Mouse (Mus musculus) thymus, postnatal 36 days (tissue): ENCODE measurements around the gene Cklf.
"Not testable (repeated sequence)": the region's sequence is repeated elsewhere in the genome, so short reads cannot be mapped to it uniquely, and the experiment has no call there.

Experiments used
- DNase-seq, 2 experiments: peaks; one replicate each; pipeline ENCODE4 v3.0.0; 2022; ENCODE audit warnings: mixed read lengths in 2 of 2

The Cklf gene

DNA sequence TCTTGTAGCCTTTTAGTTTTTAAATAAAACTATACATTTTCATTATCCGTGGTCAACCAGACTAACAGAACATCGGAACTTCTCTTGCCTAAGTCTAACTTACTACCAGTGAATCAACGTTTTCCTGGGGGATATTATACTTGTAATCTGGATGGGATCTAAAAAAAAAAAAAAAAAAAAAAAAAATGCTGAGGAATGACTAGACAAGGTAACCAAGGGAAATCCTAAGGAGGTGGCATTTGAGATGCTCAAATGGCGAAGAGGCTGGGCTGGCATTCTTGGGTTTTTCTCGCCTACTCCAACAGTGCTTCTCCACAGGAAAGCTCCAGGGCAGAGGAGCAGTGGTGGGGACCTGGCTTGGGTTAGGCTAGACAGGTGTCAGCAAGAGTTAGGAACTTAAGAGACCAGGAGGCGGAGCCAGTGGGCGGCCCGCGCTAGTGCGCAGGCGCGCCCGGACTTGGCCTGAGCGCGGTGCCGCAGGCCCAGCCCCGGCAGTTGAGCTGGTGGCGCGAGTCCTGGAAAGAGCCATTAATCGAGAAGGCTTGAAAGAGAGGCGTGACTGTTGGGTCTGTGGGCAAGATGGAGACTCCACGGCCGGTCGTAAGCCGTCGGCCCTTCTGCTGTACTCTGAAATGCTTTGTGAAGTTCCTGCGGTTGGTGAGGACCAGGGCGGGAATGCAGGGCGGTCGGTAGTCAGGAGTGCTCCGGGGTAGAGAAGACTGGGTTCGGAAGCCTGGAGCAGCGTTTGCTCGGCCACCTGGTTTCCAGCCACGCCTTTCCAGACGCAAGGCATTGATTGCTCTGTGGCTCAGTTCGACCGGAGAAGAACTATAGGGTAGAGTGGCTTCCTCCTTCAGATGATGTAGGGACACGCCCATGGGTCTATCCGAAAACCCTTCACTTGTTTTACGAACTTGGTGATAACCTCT lies at the start of gene Cklf:
Cklf (plus strand) TSS at position 423 of the 929 bp plus-strand sequence.
- DNase-seq, result peak; percentile 86

DNA sequence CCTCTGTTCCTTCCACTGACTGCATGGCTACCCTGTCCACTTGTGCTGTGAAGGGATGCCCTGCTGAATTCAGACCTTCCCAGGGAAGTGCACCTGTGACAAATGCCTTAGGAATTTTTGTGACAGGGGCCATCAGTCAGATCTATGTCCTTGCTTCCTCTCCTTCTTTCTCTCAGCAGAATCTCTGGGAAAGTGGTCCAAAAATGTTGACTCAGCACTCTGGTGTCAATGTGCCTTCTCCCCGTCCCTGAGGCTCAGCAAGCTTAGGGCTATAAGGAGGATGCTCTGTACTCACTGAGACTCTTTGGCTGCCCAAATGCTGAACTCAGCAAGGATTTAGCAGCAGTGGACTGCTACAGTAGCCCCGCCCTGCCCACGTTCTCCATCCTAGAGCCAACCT lies 49.0 kb upstream of the Cklf start:
- DNase-seq, result no peak

DNA sequence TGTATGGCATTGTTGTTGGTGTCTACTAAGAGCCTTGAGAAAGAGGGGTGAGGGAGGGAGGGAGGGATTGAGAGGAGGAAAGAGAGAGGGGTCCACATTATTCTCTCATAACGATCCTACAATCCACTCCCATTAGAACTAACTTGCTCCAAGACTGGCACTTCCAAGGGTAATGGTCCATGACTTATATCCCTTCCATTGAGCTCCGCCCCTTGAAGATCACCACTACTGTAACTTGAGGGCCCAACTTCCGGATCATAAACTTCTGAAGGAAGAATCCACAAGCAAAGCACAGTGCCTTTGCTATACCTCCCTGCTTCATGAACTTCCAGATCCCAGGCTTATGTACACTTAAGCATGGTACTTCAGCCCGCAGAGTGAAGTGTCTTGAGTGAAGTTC lies 48.3 kb upstream of the Cklf start:
- no peak for DNase-seq

DNA sequence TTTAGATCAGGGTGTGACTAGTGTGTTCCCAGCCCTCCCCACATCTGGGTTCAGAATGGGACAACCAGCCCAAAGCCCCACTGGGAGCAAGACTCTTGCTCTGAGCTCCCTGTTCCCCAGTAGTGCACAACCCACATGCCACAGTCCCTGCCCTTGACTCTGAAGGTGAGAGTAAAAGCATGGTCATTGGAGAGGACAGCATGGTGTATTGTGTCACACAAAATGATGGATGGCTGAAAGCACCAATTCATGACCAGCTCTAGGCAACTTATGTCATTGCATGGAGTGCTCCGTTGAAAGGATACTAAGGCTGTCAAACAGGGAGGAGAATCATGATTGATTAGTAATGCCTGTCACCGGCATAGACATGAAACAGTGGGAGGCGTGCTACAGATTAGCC lies 45.4 kb upstream of the Cklf start:
- no peak for DNase-seq

DNA sequence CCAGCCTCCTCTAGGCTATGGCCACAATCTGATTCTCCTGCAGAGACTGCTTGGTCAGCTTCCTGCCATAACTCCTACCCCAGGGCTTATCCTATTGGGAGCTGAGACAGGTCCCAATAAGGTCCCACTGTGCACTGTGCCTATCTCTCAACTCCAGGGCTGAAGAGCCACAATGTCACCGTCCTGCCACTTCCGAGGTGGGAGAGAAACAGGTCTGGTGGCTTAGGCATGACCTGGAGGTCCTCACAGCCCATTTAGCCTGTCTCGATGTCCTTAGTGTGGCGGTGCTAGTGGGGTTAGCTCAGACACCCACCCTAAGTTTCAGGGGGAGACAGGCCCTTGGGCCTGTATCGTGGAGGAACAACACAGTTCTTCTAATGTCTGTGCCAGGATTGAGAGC lies 33.1 kb upstream of the Cklf start:
- DNase-seq, result no peak

DNA sequence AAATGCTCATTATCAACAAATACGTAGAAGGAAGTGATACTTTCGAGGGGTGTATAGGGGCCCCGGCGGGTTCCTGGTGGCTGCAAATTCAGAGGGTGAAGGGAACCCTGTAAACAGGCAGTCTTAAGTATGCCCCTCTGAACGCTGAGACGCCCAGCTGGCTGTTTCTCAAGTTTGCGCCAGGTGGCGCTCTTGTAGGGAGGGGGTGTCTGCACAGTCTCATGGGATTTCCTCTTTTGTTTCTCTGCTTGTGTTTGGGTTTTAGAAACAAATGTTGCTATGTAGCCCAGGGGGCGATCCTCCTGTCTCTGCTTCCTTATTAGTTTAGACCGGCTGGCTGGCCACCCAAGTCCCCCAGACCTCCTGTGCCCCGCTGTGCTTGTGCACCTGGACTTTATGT lies 31.6 kb upstream of the Cklf start:
- DNase-seq, result peak; percentile 72 to 74

DNA sequence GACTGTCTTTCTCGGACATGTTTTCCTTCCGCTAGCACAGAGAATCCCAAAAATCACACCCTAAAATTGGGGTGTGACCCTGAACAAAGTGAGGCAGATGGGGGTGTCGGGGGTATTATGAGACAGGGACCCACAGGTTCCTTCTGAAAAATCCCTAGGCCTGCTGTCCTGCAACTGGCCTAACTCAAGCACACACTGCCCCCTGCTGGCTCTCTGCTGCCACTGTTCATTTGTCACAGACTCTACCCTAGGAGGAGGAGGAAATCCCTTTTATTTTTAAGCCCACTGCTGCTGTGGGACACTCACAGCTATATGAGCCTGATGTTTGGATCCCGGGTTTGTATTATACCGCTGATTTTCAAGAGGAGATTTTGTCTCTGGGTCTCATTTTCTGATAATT lies 30.9 kb upstream of the Cklf start:
- peak; percentile 64 to 71 for DNase-seq

DNA sequence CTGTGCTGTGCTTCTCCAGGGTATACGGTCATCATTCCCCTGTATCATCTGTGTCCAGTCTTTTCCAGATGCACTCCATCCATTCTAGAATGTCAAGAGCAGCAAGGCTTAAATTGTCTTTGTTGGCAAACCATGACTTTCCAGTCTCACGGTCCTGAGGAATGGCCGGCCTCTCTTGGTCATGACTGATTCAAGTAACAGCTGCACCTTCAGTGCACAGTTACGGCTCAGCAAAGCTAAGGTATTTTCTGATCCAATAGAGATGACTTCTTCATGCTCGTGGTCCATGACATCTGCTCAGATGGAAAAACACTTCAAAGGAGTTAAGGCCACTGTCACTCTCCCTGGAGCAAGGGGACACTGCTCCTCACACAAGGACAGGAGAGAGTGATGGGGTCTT lies 23.6 kb upstream of the Cklf start:
- DNase-seq, result no peak

DNA sequence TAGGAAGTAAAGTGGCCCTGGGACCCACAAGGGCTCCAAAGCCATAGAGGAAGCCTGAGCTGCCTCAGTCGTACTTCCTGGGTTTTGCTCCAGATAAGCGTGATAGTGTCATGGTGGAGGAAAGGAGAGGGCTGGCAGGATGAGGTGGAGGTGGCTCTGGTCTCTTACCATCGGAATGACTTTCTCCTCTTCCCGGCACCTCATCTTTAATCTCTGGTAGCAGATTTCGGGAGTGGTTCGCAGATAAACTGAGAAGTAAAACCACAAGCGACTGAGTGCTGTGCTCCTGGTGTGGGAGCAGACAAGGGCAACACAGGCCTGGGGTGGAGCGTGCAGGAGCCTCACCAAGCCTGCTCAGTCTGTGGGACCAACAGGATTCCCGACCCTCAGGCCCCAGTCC lies 20.3 kb upstream of the Cklf start:
- DNase-seq, result no peak

DNA sequence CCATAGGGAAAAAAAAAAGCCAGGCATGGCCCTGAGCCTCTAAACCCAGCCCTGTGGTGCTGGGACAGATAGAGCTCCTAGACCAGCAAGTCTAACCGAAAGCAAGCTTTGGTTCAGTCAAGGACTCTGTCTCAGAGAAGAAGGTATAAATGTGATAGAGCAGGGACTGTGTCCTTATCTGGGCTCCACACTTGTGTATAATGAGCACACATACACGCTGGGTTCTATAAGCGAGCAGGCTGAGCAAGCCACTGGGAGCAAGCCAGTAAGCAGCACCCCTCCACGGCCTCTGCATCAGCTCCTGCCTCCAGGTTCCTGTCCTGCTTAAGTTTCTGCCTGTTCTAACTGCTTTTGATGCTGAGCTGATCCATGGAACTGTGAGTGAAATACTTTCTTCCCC lies 18.6 kb upstream of the Cklf start:
- DNase-seq, result no peak

DNA sequence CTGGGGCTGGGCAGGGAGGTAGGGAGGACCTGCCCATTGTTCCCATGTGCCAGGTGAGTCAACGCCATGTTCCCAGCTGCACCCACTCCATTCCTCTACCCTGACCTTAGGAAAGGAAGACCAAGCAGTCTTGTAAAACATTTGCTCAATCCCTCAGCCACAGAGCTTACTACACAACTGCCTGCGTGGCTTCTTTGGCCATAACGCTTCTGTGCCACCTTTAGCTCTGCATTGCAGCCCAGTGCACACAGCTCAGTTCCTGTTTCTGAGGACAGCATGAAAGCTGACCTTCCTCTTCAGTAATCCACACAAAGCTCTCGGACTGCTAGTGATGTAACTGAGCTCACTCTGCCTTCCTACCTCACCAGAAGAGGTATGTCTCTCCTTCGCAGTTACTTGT lies 17.7 kb upstream of the Cklf start:
- DNase-seq, result no peak

DNA sequence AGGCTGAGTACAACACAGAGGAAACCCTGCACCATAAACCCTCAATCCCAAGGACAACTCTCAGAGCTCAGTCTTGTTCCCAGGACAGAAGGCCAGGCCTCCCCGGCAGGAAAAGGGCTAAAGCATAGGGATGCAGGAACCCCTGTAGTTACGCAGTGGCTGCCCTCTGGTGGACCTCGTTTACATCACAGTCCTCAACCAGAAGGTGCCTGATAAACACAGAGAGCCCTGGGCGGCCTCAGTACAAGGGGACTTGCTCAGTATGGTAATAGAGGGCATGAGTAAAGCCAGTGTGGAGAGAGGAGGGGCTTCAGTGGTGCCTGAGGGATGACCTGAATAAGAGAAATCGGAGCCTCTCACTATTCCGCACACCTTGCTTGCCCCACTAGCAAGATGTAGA lies 16.1 kb upstream of the Cklf start:
- DNase-seq, result no peak

DNA sequence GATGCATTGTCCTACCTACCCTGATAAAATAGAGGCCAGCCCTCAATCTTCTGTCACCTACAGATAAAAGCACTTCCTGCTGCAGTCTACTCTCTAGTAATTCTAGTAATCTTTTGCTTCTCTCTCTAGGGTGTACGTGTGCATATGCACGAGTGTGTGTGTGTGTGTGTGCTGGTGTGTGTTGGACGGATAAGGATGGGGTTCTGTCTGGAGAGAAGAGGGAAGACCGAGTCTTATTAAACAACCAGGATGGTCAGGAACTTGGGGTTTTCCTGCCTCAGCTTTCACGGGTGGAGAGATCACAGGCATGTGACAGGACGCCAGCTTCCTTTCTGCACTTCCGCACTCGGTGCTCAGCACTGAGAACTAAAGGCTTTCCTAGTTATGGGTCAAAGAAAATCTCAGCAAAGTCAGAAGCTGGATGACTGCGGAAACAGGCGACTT lies 11.2 kb upstream of the Cklf start:
- DNase-seq, result peak; percentile 46 to 53

DNA sequence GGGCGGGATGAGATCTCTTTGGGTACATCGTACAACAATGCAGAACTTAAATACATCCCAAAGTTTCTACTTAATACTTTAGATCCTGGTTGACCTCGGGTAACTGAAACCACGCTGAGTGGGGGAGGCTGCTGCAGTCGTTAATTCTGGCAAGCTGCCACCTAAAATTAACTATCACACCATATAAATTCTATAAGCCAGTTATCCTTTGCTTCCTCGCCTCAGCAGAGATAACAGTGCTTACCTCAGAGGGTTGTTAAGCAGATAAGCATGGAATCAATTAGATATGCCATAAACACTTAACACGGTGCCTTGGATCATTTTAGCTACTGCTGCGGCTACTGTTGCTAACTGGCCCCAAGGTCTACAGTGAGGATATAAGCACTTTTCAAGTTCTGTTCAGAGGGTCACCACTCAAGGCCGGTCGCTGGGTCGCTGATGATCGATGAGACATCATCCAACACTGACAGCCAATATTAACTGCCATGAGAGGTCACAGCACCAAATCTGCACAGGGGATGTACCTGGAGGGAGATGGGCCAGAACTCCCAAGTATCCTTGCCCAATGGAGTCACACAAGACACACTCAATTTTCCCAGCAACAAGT lies 8.5 kb upstream of the Cklf start:
- DNase-seq, result no peak

DNA sequence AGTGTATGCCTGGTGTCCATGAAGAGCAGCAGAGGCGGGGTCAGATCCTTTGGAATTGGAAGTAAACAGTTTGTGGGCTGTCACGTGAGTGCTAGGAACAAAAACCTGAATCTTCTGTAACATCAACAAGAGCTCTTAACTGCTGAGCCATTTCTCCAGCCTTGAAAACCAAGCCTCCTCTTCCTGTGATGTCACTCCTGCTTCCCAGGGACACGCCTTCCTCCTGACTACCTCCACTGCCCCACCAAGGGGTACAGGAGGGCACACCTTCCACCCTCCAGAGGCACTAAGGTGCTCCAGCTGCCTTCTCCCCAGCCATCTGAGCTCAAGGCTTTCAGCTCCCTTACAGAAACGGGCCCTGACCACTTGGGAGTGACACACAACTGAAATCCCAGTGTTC lies 4.0 kb upstream of the Cklf start:
- DNase-seq, result no peak

DNA sequence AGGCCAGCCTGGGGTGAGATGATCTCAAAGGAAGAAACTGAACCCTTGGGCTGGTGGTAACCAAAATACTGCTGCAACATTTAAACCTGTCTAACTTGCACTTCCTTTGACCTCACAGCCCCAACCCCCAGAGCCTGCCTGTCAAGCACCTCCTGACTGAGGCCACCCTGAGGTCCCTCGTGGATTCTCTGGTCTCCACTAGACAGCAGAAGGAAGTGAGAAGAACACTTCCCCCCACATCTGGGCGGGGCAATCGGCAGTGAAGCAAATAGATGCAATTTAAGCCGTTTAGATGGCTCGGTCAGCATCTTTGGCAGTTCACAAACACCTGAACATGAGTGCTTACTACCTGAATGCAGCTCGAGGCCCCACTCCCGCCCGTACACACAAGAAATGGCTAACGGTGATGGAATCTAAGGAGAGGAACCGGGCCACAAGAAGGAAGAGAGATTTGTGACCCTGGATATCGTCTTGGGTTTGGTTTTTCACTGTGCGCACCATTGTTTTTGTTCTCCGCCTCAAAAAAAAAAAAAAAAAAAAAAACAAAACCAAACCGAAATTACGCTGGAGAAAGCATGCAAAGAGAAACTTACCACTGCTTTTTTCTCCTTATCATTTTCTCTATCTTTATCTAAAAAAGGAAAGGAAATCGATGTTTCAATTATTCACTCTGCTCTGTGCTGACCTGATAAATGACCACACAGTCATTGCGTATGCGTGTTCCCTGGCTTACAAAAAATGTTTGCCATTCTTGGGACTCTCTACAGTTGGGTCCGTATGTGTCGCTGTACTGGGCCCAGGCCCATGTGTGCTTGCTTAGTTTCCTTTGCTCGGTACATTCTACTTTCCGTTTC lies 3.4 kb upstream of the Cklf start:
- peak; percentile 42 to 58 for DNase-seq

DNA sequence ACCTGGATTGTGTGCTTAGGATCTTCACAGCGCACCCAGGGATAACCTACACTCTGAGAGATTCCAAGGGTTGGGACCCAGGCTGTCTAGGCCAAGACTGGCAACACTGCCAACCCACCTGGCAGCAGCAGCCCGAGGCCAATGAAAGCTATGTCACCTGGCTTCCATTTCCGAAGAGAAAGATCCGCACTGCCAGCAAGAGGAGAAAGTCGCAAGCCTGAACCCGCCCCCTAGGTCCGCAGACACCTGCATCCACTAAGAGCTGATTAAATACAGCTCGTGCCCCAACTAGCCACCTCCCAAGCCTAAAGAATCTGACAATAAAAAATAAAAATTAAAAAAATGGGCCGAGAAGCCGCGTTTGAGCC lies 2.8 kb upstream of the Cklf start:
- DNase-seq, result peak in 1 of 2 experiments; percentile 50

DNA sequence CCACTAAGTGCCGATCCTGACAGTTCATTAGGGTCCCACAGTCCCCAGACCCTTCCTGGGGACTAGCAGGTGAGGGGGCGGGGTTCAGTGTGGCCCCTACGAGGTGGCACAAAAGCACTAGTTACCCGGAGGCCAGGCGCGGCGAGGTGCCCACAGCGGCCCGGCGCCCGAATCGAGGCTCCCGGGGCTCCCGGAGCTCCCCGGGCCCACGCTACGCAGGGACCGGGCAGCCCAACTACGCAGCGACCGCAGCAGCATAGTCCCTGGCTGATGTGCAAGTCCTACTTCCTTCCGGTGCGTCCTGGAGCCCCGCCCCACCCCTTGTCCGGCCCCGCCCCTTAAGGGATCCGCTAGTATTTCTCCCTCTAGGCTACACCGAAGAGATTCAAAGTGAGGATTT lies 2.4 kb upstream of the Cklf start, which contains the start of gene Tk2:
Tk2 (minus strand) TSS at position 283 of the 400 bp plus-strand sequence.
- peak; percentile 74 to 81 for DNase-seq

DNA sequence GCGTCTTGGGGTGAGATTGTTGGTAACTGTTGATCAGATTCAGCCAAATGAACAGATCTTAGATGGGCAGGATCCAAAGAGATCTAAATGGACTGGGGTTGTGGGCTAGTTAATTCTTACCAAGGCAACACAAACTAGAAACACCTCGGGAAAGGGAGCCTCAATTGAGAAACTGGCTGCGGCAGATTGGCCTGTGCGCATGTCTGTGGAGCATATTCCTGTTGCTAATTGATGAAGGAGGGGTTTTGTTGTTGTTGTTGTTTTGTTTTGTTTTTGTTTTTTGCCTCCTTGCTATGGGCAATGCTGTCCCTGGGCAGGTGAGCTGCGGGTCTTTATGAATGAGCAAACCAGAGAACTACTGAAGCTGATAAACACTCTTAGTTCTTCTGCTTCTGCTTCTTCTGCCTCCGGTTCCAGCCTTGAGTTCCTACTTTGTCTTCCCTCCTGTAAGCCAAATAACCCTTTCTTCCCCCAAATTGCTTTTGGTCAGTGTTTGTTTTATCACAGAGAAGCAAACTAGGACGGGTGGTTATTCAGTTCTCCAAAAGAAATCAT lies 1.1 kb upstream of the Cklf start:
- no peak for DNase-seq

DNA sequence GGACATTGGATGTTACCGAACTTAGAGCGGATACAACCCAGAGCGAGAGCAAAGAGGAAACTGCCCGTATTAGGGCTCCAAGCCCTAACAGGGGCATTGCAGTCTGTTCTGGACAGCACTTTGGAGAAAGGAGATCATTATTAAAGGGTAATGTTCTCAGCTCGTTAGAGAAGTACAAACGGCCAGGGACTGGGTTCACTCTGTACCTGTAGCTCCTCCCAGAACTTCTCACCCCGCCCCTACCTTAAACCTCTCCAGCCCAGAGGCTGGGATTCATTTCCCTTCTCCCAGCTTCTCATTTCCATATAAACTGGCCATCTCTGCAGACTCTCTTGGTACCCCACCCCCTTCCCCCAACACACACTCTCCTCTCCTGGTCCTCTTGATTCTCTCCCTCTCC lies 800 bp downstream of the Cklf start:
- no peak for DNase-seq

DNA sequence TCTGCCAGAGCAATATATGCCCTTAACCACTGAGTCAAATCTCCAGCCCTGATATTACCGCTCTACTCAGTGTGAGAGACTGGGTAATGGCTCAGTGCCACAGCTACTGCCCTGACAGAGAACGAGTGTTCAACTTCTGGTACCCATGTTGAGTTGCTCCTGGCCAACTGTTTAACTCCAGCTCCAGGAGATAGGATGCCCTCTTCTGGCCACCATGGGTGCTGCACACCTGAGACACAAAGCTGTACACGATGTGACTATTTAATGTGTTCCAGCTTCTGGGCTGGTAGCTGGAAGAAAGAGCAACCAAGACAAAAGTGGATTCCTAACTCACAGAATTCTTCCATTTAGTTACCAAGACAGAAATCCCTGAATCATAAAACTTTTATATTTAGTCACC lies 2.4 kb downstream of the Cklf start:
- DNase-seq, result peak; percentile 54

DNA sequence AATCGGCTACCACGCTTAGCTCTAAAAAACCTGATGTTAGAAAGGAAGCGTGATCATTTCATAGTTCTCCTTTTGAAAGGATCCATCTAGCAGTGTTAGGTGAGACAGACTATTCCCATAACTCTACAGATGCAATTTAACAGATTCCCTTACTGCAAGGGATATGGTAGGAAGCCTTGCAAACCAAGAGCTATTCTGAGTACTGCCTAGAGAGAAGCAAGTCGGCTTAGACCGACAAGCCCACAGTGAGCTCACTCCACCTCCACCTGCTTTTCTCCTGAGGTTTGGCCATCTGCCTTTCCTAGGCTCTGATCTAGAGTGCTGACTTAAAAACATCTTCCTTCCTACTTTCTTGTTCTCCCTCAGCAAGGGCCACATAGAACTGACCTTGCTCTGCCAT lies 11.1 kb downstream of the Cklf start:
- not testable (repeated sequence) for DNase-seq
